ENCODE assay signal across 10 mouse cellular contexts in the genomic region with DNA sequence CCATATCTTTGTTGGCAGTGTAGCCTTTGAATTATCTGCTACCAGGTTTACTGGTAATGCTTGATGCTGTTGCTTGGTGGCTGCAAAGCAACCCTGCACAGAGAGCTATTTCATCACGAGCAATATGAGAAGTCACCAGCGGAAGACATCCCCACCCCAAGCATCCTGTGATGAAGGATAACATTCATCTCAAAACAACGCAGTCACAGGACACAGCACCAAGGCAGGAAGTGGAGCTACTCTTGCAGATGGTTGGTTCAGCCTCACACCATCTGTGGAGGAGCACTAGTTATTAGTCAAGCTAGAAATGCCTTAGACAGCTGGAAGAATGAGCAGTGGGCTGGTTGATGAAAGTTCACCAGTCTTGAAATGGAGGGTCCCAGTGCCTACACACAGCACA.
DNase-seq lines count a peak whose midpoint lies in the region; ATAC-seq lines count a peak whose summit lies in the region.
"Had no signal": no experiment of that assay in that cellular context is flagged by ENCODE, and none has a peak within 500 bp of the region (broad histone marks: within the 10 kb centered on the region; RNA-seq: fewer than 3 reads in every experiment).

No protein-coding gene starts in this region.

- intact Hi-C loops in gastrocnemius, postnatal 14 days (cut with DNase I; ENCODE audit: low total_unique reads): no loop called here

- peak; percentile 17 for DNase-seq in gastrocnemius, postnatal 25 days
- no peak for DNase-seq in gastrocnemius, postnatal 14 days
- peak; percentile 55 for DNase-seq in lung, postnatal 25 days (ENCODE audit: low spot score)
- DNase-seq in spleen, postnatal 4 days (ENCODE audit: low spot score in 2 of 2): peak; percentile 24 to 61
- no peak for DNase-seq in urinary bladder, adult 2 months (ENCODE audit: low spot score)
- DNase-seq in urinary bladder, postnatal 36 days (ENCODE audit: low spot score in 2 of 2): no peak
- DNase-seq: heart, postnatal 36 days; kidney, adult 8-10 months had no signal

- peak; percentile 91 for ATAC-seq in CD4-positive, CD25-positive, alpha-beta regulatory T cell, adult 4 months
- ATAC-seq in frontal cortex, adult (ENCODE audit: low TSS enrichment): no peak

Comparison
In these comparisons a context has a peak if more than half of its experiments do, and no peak if none do; other contexts are left out.
1. DNase-seq: peak in gastrocnemius, postnatal 25 days (single experiment), lung, postnatal 25 days (single experiment) and spleen, postnatal 4 days (2 of 2); none in gastrocnemius, postnatal 14 days (single experiment), urinary bladder, adult 2 months (single experiment) and urinary bladder, postnatal 36 days (0 of 2).